Mouse (Mus musculus) telencephalon, adult 2 months (tissue): ENCODE measurements at regions not wholly inside any gene's neighbourhood (a gene's known extent, or its start where the extent isn't known, plus 50 kb on each side); places are given as distances from the start of the nearest gene placed in this dataset.

Source experiments
- DNase-seq: peaks from one replicate; pipeline ENCODE4 v3.0.0-alpha.2; 2011; ENCODE audit warnings: low read depth, low spot score

GRCm38 (mm10) chr12:95563431-95563830 lies 128.6 kb upstream of the Flrt2 start:
- DNase-seq, result no peak

- no peak for DNase-seq
These were observed 115.3 kb upstream of the Flrt2 start for GRCm38 (mm10) chr12:95576772-95577171.

- DNase-seq, result no peak
These were observed 103.0 kb upstream of the Flrt2 start for GRCm38 (mm10) chr12:95589011-95589410.

- no peak for DNase-seq
These were observed 72.7 kb upstream of the Flrt2 start for GRCm38 (mm10) chr12:95619281-95619680.

GRCm38 (mm10) chr12:95631029-95631428 lies 61.0 kb upstream of the Flrt2 start:
- peak; percentile 28 for DNase-seq

- no peak for DNase-seq
These were observed 55.4 kb upstream of the Flrt2 start for GRCm38 (mm10) chr12:95636647-95637046.

GRCm38 (mm10) chr12:95639892-95640291 lies 52.1 kb upstream of the Flrt2 start:
- DNase-seq, result peak; percentile 18

GRCm38 (mm10) chr12:95641628-95642027 lies 50.4 kb upstream of the Flrt2 start:
- DNase-seq, result no peak
